Mouse (Mus musculus) kidney, adult 2 months (tissue): Measurements from ENCODE around the gene Rbbp8nl.

Source experiments
- CTCF ChIP-seq: fragments of 200-500 bp; conservative IDR thresholded peaks from 2 replicates; pipeline ENCODE4 v1.5.1; 2011; ENCODE audit warnings: low read depth, mild to moderate bottlenecking, control low read depth, low read length, moderate library complexity, mixed read lengths; ENCODE audit not compliant: insufficient read depth, insufficient read length
- POLR2A ChIP-seq: fragments of 200-500 bp; IDR thresholded peaks from one replicate; pipeline ENCODE4 v1.6.1; 2011; ENCODE audit warnings: low read depth, low read length, control low read depth

DNA sequence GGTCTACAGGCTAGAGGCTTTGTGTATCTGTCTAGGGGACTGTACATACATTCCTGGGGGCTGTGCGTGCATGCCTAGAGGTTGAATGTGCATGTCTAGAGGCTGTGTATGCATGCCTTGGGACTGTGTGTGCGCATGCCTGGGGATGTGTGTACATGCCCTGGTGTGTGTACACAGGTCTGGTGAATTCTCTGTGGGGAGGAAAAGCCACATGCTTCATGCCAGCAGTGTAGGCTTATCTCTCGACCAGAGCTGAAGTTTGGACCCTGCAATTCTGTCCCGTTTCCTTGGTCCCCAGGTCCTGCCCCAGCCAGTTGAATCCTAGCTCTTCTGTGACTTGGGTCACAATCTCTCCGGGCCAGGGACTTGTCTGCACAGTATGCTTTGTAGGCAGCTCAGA, 1.9 kb upstream of the Rbbp8nl start:
- TF ChIP-seq POLR2A (no peak), CTCF (no peak)
